Mouse (Mus musculus): Measurements from ENCODE around the gene Lrp2.

DNA sequence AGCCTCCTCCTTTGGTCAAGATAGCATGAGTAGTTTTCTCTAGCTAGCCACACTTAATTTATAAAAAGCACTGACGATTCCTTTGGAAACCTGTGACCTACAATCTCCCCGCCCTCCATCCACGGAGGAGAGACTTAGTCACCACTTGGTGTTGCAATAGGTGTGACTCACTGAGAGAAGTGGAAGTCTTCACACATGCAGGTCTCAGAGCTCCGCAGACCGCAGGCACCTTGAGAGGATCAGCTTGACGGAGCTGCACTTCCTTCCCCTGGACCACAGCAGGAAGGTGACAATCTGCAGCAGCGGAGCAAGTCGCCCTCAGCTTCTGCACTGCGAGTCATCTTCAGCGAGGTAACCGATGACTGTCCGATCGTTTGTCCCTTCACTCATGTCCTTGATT, 205.6 kb downstream of the Lrp2 start, which contains the start of gene Dhrs9:
- TF ChIP-seq POLR2A (IDR thresholded peaks at IDR 0.05; ENCODE audit: insufficient read length, low read depth), result peak; percentile 67
- TF ChIP-seq MAX (IDR thresholded peaks at IDR 0.05; ENCODE audit: low read depth), result no peak
- TF ChIP-seq TCF12 (IDR thresholded peaks at IDR 0.05; ENCODE audit: insufficient read depth, poor library complexity, severe bottlenecking), result no peak
- peak; percentile 64 for TF ChIP-seq POLR2AphosphoS2 (IDR thresholded peaks at IDR 0.05; ENCODE audit: insufficient read length, low read depth)
- TF ChIP-seq E2F4 (IDR thresholded peaks at IDR 0.05; ENCODE audit: insufficient read depth), result no peak
- peak; percentile 99 for TF ChIP-seq CEBPB (IDR thresholded peaks at IDR 0.05; ENCODE audit: insufficient read depth, poor library complexity, severe bottlenecking)
- no peak for TF ChIP-seq USF1 (IDR thresholded peaks at IDR 0.05; ENCODE audit: low read depth)
- TF ChIP-seq SRF (IDR thresholded peaks at IDR 0.05; ENCODE audit: control insufficient read depth, insufficient read length, low read depth), result no peak
- no peak for TF ChIP-seq MYOG (IDR thresholded peaks at IDR 0.05; ENCODE audit: control insufficient read depth in 1 of 3, insufficient read depth in 1 of 3, insufficient read length in 2 of 3, low read depth in 2 of 3)
- no peak for TF ChIP-seq MYOD1 (IDR thresholded peaks at IDR 0.05; ENCODE audit: control insufficient read depth in 1 of 3, insufficient read length in 2 of 3, low read depth in 2 of 3)
- no peak for TF ChIP-seq REST (IDR thresholded peaks at IDR 0.05; ENCODE audit: insufficient read depth, insufficient read length)
